Mouse (Mus musculus) MEL (cell line): ENCODE results near the gene Grn. TPM values are rescaled to one million over a fixed set of nuclear protein-coding genes. Genes with fewer than 3 reads are reported as not detected.

ENCODE experiments used
- DNase-seq: peaks from one replicate; pipeline ENCODE4 v3.0.0; 2011; ENCODE audit warnings: low read depth, low spot score
- H3K27ac ChIP-seq: 2 replicates; pipeline ENCODE4 v1.5.1; 2012; ENCODE audit warnings: low read depth, mild to moderate bottlenecking, control low read depth, low read length, moderate library complexity; ENCODE audit not compliant: control insufficient read depth
- H3K27me3 ChIP-seq, 2 experiments: fragments of 150-350 bp in 1 of 2; sonication (generic) in 1 of 2; 2 replicates each; pipeline ENCODE4 v1.6.1; 2012; ENCODE audit warnings: low read length in 2 of 2, mild to moderate bottlenecking in 2 of 2, improper control_type of control experiment in 1 of 2, moderate library complexity in 1 of 2; ENCODE audit not compliant: insufficient read depth in 2 of 2, control insufficient read depth in 1 of 2
- H3K36me3 ChIP-seq, 2 experiments: 2 replicates each; pipeline ENCODE4 v1.6.1; 2012 to 2014; ENCODE audit warnings: low read length in 2 of 2, improper control_type of control experiment in 1 of 2, inconsistent platforms in 1 of 2, mild to moderate bottlenecking in 1 of 2; ENCODE audit not compliant: insufficient read depth in 2 of 2, control insufficient read depth in 1 of 2
- H3K4me1 ChIP-seq, 2 experiments: fragments of 150-350 bp in 1 of 2; sonication (generic) in 1 of 2; 2 replicates each; pipeline ENCODE4 v1.6.1; 2012; ENCODE audit warnings: low read length in 2 of 2, improper control_type of control experiment in 1 of 2, mild to moderate bottlenecking in 1 of 2; ENCODE audit not compliant: insufficient read depth in 2 of 2, control insufficient read depth in 1 of 2
- H3K4me3 ChIP-seq, 2 experiments: fragments of 150-350 bp in 1 of 2; sonication (generic) in 1 of 2; 2 replicates each; pipeline ENCODE4 v1.5.1; 2012; ENCODE audit warnings: low read depth in 2 of 2, low read length in 2 of 2, mild to moderate bottlenecking in 2 of 2, moderate library complexity in 2 of 2, control low read depth in 1 of 2, improper control_type of control experiment in 1 of 2; ENCODE audit not compliant: control insufficient read depth in 1 of 2, insufficient read depth in 1 of 2
- H3K79me2 ChIP-seq: 2 replicates; pipeline ENCODE4 v1.6.1; 2012; ENCODE audit warnings: mild to moderate bottlenecking, low read length, moderate library complexity; ENCODE audit not compliant: control insufficient read depth, poor library complexity, insufficient read depth
- H3K9ac ChIP-seq: 2 replicates; pipeline ENCODE4 v1.6.1; 2012; ENCODE audit warnings: low read depth, mild to moderate bottlenecking, control low read depth, low read length, moderate library complexity; ENCODE audit not compliant: control insufficient read depth, poor library complexity, severe bottlenecking
- H3K9me3 ChIP-seq: fragments of 150-350 bp; sonication (generic); replicated peaks from 2 replicates; pipeline ENCODE4 v1.6.1; 2012; ENCODE audit warnings: mild to moderate bottlenecking, low read length, improper control_type of control experiment, moderate library complexity; ENCODE audit not compliant: insufficient read depth
- BHLHE40 ChIP-seq: IDR thresholded peaks from 2 replicates; pipeline ENCODE4 v1.6.1; 2012; ENCODE audit warnings: low read depth, mild to moderate bottlenecking, inconsistent platforms, low read length, improper control_type of control experiment, borderline replicate concordance
- ELF1 ChIP-seq: IDR thresholded peaks from 2 replicates; pipeline ENCODE4 v1.6.1; 2014; ENCODE audit warnings: low read depth, mild to moderate bottlenecking, inconsistent platforms, low read length, improper control_type of control experiment, moderate library complexity
- EP300 ChIP-seq, 2 experiments: IDR thresholded peaks; 2 replicates each; pipeline ENCODE4 v1.6.1; 2011; ENCODE audit warnings: improper control_type of control experiment in 2 of 2, low read length in 2 of 2, low read depth in 1 of 2, mild to moderate bottlenecking in 1 of 2
- ETS1 ChIP-seq: IDR thresholded peaks from 2 replicates; pipeline ENCODE4 v1.6.1; 2012; ENCODE audit warnings: low read depth, mild to moderate bottlenecking, inconsistent platforms, low read length, improper control_type of control experiment, moderate library complexity
- GABPA ChIP-seq: IDR thresholded peaks from 2 replicates; pipeline ENCODE4 v1.6.1; 2012; ENCODE audit warnings: low read depth, mild to moderate bottlenecking, inconsistent platforms, low read length, improper control_type of control experiment, moderate library complexity
- HCFC1 ChIP-seq: IDR thresholded peaks from 2 replicates; pipeline ENCODE4 v1.6.1; 2012; ENCODE audit warnings: low read depth, mild to moderate bottlenecking, inconsistent platforms, low read length, improper control_type of control experiment, moderate library complexity
- KAT2A ChIP-seq: conservative IDR thresholded peaks from 2 replicates; pipeline ENCODE4 v1.6.1; 2012; ENCODE audit warnings: low read depth, low read length, improper control_type of control experiment, inconsistent platforms
- MAFK ChIP-seq: IDR thresholded peaks from 2 replicates; pipeline ENCODE4 v1.6.1; 2011; ENCODE audit warnings: low read depth, mild to moderate bottlenecking, low read length, improper control_type of control experiment, borderline replicate concordance
- MAX ChIP-seq: IDR thresholded peaks from 2 replicates; pipeline ENCODE4 v1.6.1; 2011; ENCODE audit warnings: low read length, improper control_type of control experiment
- MEF2A ChIP-seq: IDR thresholded peaks from 2 replicates; pipeline ENCODE4 v1.6.1; 2014; ENCODE audit warnings: low read depth, mild to moderate bottlenecking, inconsistent platforms, low read length, improper control_type of control experiment; ENCODE audit not compliant: poor library complexity, insufficient replicate concordance, severe bottlenecking; ENCODE audit errors: extremely low read depth
- MYB ChIP-seq: IDR thresholded peaks from 2 replicates; pipeline ENCODE4 v1.6.1; 2011; ENCODE audit warnings: mild to moderate bottlenecking, low read depth, low read length, improper control_type of control experiment
- MYC ChIP-seq: IDR thresholded peaks from 2 replicates; pipeline ENCODE4 v1.6.1; 2011; ENCODE audit warnings: low read depth, mild to moderate bottlenecking, low read length, improper control_type of control experiment, moderate library complexity
- NELFE ChIP-seq: IDR thresholded peaks from 2 replicates; pipeline ENCODE4 v1.6.1; 2011; ENCODE audit warnings: low read depth, low read length, improper control_type of control experiment
- POLR2A ChIP-seq, 2 experiments: IDR thresholded peaks; 2 replicates each; pipeline ENCODE4 v1.6.1; 2011 to 2012; ENCODE audit warnings: low read length in 2 of 2, mild to moderate bottlenecking in 2 of 2, control low read depth in 1 of 2, improper control_type of control experiment in 1 of 2, low read depth in 1 of 2, moderate library complexity in 1 of 2; ENCODE audit not compliant: control insufficient read depth in 1 of 2, insufficient read depth in 1 of 2, poor library complexity in 1 of 2
- POLR2AphosphoS5 ChIP-seq: IDR thresholded peaks from 2 replicates; pipeline ENCODE4 v1.6.1; 2012; ENCODE audit warnings: low read depth, borderline replicate concordance, mild to moderate bottlenecking, inconsistent platforms, low read length, moderate library complexity, mixed read lengths
- RCOR1 ChIP-seq: IDR thresholded peaks from 2 replicates; pipeline ENCODE4 v1.6.1; 2012; ENCODE audit warnings: low read depth, mild to moderate bottlenecking, inconsistent platforms, low read length, improper control_type of control experiment
- SMC3 ChIP-seq: IDR thresholded peaks from 2 replicates; pipeline ENCODE4 v1.6.1; 2011; ENCODE audit warnings: low read depth, low read length, improper control_type of control experiment
- TBP ChIP-seq: IDR thresholded peaks from 2 replicates; pipeline ENCODE4 v1.8.0; 2011; ENCODE audit warnings: low read depth, low read length, improper control_type of control experiment
- TCF12 ChIP-seq: IDR thresholded peaks from 2 replicates; pipeline ENCODE4 v1.6.1; 2014; ENCODE audit warnings: low read depth, mild to moderate bottlenecking, inconsistent platforms, low read length, improper control_type of control experiment, moderate library complexity
- USF1 ChIP-seq: IDR thresholded peaks from 2 replicates; pipeline ENCODE4 v1.6.1; 2014; ENCODE audit warnings: low read depth, mild to moderate bottlenecking, inconsistent platforms, low read length, improper control_type of control experiment, moderate library complexity
- polyA plus RNA-seq, 2 experiments: library from polyadenylated mRNA; stranded (reverse) in 1 of 2; unstranded in 1 of 2; fragments of >175 nt in 1 of 2; fragments of >200 nt in 1 of 2; gene quantifications; 2 replicates each; pipeline versions ENCODE4 v1.2.1 to v1.2.4; 2012; ENCODE audit warnings: low replicate concordance in 2 of 2, low read depth in 1 of 2; ENCODE audit not compliant: insufficient read length in 2 of 2, insufficient read depth in 1 of 2, missing spikeins in 1 of 2
- total RNA-seq: library from RNA; depleted of rRNA; stranded (reverse); fragments of 300-350 nt; gene quantifications from 2 replicates; pipeline ENCODE4 v1.2.3, GENCODE M21; 2012

Grn gene
- total and polyA plus RNA-seq, 3 experiments = 14.7 to 42.1 TPM; not detected in 1

DNA sequence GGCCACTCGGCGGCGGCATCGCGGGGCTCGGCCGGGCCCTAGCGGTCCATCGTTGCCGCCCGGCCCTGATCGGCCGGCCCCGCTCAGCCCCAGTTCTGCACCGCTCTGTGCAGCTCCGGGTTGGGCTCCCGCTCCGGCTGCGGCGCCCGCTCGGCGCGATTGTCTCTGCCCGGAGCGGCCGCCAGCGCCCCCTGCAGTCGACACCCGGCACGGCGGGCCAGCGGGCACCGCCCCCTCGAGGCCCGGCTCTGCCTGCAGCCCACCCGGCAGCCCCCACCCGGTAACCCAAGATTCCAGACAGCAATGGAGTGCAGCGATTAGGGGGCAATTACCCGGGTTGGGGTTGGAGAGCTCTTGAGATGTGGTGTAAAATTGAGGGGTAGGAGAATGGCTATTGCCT lies 17.4 kb downstream of the Grn start, which contains the start of gene Fam171a2 (continued):
- TF ChIP-seq TBP (peak; percentile 91), BHLHE40 (no peak), POLR2AphosphoS5 (no peak), MYC (no peak), MYB (no peak)

DNA sequence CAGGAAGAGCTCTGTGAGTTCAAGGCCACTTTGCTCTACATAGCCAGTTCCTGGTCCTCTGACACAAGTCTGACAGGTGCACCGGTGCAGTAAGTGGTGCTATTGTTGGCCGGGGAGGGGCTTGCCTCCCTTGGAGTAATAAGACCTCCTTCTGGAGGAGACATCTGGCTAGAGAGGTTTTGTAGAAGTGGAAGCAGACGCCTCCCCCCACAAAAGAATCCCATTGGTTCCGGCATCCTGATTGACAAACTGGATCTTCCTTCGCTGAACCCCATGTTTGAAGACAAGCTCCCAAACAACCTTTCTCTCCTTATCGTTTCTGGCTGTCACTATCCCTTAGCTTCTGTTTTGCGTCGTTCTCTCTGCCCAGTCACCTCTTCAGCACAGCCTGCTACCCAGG lies 18.2 kb downstream of the Grn start:
- 0 out of 2 replicates have a peak, but pooled peaks have one; percentile 22 for TF ChIP-seq TBP
- TF ChIP-seq TCF12 = no peak
- no peak for TF ChIP-seq MYC
- Histone ChIP-seq H3K4me1 (peaks cover 4 to 21% of the 10 kb centered on the region in 2 experiments), H3K79me2 (peaks cover 5% of the 10 kb centered on the region; the same call in 1 of the 2 replicates), H3K9me3 (no peaks in the 10 kb centered on the region), H3K4me3 (no peak overlapping the region), H3K9ac (no peak overlapping the region), H3K27ac (no peak overlapping the region), H3K36me3 (peaks cover 0 to 5% of the 10 kb centered on the region in 2 experiments; a peak in 2 of 4 replicates), H3K27me3 (peaks cover 6 to 12% of the 10 kb centered on the region in 2 experiments)
- DNase-seq = peak; percentile 45

DNA sequence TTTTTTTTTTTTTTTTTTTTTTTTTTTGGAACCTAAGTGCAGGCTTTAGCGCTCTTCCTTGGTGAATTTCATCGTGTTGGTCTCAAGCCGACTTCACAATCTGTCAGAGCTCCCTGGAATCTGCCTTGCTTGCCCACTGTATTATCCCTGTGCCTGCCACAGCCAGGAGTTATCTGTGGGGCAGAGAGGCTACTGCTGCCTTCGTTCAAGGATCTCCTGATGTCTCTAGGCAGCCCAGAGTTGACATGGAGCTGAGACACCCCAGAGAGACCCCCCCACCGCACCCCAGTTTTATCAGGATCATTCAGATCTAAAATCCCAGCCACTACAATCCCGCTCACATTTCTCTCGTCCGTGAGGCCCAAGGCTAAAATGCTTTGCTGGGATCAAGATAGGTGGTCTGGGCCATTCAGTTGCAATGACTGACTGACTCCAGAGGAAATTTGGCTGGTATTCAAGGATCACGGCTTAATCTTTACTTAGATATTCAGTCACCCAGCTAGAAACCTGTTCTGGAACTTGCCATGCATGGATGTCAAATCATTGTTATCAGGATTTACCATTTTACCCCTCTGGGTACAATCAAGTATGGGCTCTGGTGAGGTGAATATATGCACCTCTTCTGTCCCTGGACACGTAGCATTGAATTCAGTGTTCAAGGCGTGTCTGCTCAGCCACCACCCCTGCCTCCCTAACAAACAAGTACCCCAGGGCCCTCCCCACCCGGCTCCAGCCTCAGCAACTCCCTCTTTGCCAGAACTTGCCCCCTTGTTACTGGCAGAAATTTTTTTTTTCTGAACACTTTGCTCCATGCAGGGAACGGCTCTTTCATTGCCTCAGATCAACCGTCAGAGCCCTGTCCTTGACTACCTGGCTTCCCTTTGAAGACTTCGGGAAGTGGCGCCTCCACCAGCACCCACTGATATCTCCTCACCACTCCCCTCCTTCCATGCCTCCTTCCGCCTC lies 19.2 kb downstream of the Grn start:
- Histone ChIP-seq H3K9ac (no peak overlapping the region), H3K4me1 (peaks cover 4 to 21% of the 10 kb centered on the region in 2 experiments), H3K27ac (no peak overlapping the region), H3K79me2 (peaks cover 5% of the 10 kb centered on the region; the same call in 1 of the 2 replicates), H3K36me3 (peaks cover 0 to 5% of the 10 kb centered on the region in 2 experiments; a peak in 2 of 4 replicates), H3K4me3 (no peak overlapping the region), H3K9me3 (no peaks in the 10 kb centered on the region), H3K27me3 (peaks cover 6 to 12% of the 10 kb centered on the region in 2 experiments)
- no peak for TF ChIP-seq MAX
- no peak for TF ChIP-seq ETS1
- no peak for TF ChIP-seq GABPA
- TF ChIP-seq ELF1 = no peak
- no peak for TF ChIP-seq MAFK
- no peak for TF ChIP-seq RCOR1
- no peak for TF ChIP-seq MEF2A
- no peak for TF ChIP-seq POLR2A (IDR thresholded peaks at IDR 0.05; ENCODE audit: control insufficient read depth in 1 of 2, insufficient read depth in 1 of 2, low read depth in 1 of 2, low read length in 2 of 2, poor library complexity in 1 of 2)
- no peak for TF ChIP-seq USF1
- TF ChIP-seq HCFC1 = no peak
- TF ChIP-seq KAT2A = no peak
- TF ChIP-seq SMC3 = no peak
- TF ChIP-seq POLR2AphosphoS5 = no peak
- no peak for TF ChIP-seq EP300 (IDR thresholded peaks at IDR 0.05; ENCODE audit: low read depth in 1 of 2, low read length in 2 of 2)
- TF ChIP-seq NELFE = no peak
- DNase-seq = no peak
